Mouse (Mus musculus) heart, adult 2 months (tissue): ENCODE measurements at regions not wholly inside any gene's neighbourhood (a gene's known extent, or its start where the extent isn't known, plus 50 kb on each side); places are given as distances from the start of the nearest gene placed in this dataset.

Experiments
- CTCF ChIP-seq: fragments of 200-600 bp; IDR thresholded peaks from 2 replicates; pipeline ENCODE4 v1.8.1; 2022; ENCODE audit warnings: antibody characterized with exemption, mild to moderate bottlenecking, moderate library complexity
- EP300 ChIP-seq: fragments of 200-500 bp; IDR thresholded peaks from 2 replicates; pipeline ENCODE4 v1.6.1; 2011; ENCODE audit warnings: low read depth, low read length, control low read depth; ENCODE audit not compliant: insufficient read depth
- POLR2A ChIP-seq: fragments of 200-500 bp; IDR thresholded peaks from 2 replicates; pipeline ENCODE4 v1.6.1; 2011; ENCODE audit warnings: mild to moderate bottlenecking, low read depth, low read length, control low read depth; ENCODE audit not compliant: insufficient read depth

GRCm38 (mm10) chr8:15244770-15245485 is 199.1 kb upstream of the BB014433 start:
- TF ChIP-seq POLR2A, result no peak
- no peak for TF ChIP-seq CTCF
- TF ChIP-seq EP300, result no peak
